Mouse (Mus musculus) heart, adult 2 months (tissue): ENCODE measurements around the gene Jade2.

ENCODE experiments used
- CTCF ChIP-seq: fragments of 200-600 bp; IDR thresholded peaks from 2 replicates; pipeline ENCODE4 v1.8.1; 2022; ENCODE audit warnings: antibody characterized with exemption, mild to moderate bottlenecking, moderate library complexity
- POLR2A ChIP-seq: fragments of 200-500 bp; IDR thresholded peaks from 2 replicates; pipeline ENCODE4 v1.6.1; 2011; ENCODE audit warnings: mild to moderate bottlenecking, low read depth, low read length, control low read depth; ENCODE audit not compliant: insufficient read depth

DNA sequence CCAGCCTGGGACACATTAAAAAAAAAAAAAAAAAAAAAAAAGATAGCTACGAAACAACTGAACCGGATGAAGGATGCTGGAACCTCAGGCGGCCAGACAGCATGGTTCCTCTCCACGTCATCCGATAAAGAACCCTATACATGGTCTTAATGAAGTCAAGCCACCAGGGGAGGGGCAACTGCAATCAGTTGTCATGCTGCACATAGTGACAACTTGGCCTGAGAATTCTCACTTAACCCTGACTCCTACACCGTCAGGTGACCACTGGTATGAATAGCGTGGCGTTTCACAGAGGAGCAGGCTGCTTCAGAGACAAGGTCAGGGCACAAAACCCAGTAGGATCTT, 23.4 kb downstream of the Jade2 start:
- TF ChIP-seq CTCF, result no peak
- TF ChIP-seq POLR2A, result no peak
